ENCODE assay signal across 23 mouse cellular contexts in genomic region chr13:30841306-30841705, GRCm38 (mm10).
DNase-seq lines count a peak whose midpoint lies in the region; ATAC-seq and TF ChIP-seq lines count a peak whose summit lies in the region.
"Had no signal": no experiment of that assay in that cellular context is flagged by ENCODE, and none has a peak within 500 bp of the region (broad histone marks: within the 10 kb centered on the region; RNA-seq: fewer than 3 reads in every experiment).

No protein-coding gene starts in this region.

- no peak overlapping the region for H3K4me3 ChIP-seq in lung, embryonic 14.5 days (ENCODE audit: low read depth, low read length)
- no peak overlapping the region for H3K4me3 ChIP-seq in lung, embryonic 16.5 days (ENCODE audit: low read length)
- no peak overlapping the region for H3K4me3 ChIP-seq in lung, adult 2 months (replicated peaks; ENCODE audit: extremely low read depth, low read depth, low read length)
- H3K4me3 ChIP-seq: embryonic facial prominence, embryonic 13.5 days; embryonic facial prominence, embryonic 15.5 days; erythroblast, embryonic 14.5 days; forebrain, embryonic 10.5 days; forebrain, embryonic 12.5 days had no signal

- peak; percentile 62; the same call in 1 of the 2 replicates for ATAC-seq in lung, embryonic 14.5 days (ENCODE audit: insufficient read depth)
- ATAC-seq in lung, embryonic 16.5 days (ENCODE audit: low read depth), result 0 out of 2 replicates have a peak, but pooled peaks have one; percentile 52
- ATAC-seq: forebrain, embryonic 14.5 days had no signal

- H3K9ac ChIP-seq in lung, embryonic 14.5 days, result no peak overlapping the region
- H3K9ac ChIP-seq in lung, embryonic 16.5 days (ENCODE audit: low read length), result no peak overlapping the region
- H3K9ac ChIP-seq: embryonic facial prominence, embryonic 13.5 days; embryonic facial prominence, embryonic 15.5 days; forebrain, embryonic 12.5 days had no signal

- 42% methylated on average over 4 of the region's 4 CpGs for WGBS in lung, embryonic 14.5 days
- WGBS in lung, embryonic 16.5 days, result 46% methylated on average over 4 of the region's 4 CpGs
- 66% methylated on average over 4 of the region's 4 CpGs for WGBS in lung, adult 2 months

- H3K4me2 ChIP-seq in lung, embryonic 14.5 days, result no peak overlapping the region
- no peak overlapping the region for H3K4me2 ChIP-seq in lung, embryonic 16.5 days (ENCODE audit: low read depth, low read length)
- H3K4me2 ChIP-seq: embryonic facial prominence, embryonic 13.5 days; embryonic facial prominence, embryonic 15.5 days; forebrain, embryonic 12.5 days had no signal

- DNase-seq in lung, embryonic 14.5 days, result peak; percentile 44
- DNase-seq in lung, postnatal 25 days (ENCODE audit: low spot score), result no peak
- no peak for DNase-seq in lung, adult 2 months
- peak; percentile 19 for DNase-seq in lung, postnatal 10 days
- DNase-seq in lung, postnatal 4 days, result no peak
- DNase-seq in neural tube, embryonic 10.5 days (ENCODE audit: extremely low spot score, low spot score), result no peak
- DNase-seq: adrenal gland, adult 2 months; adrenal gland, postnatal 10 days; adrenal gland, postnatal 25 days; cerebellum, adult 11 months; cerebellum, adult 18-20 months; cerebellum, adult 8-10 months; cerebellum, adult 9-11 months; cerebellum, postnatal 14 days; cerebellum, postnatal 36 days; embryo, embryonic 11 days had no signal

- no peak overlapping the region for H3K27ac ChIP-seq in lung, embryonic 14.5 days (ENCODE audit: low read depth)
- H3K27ac ChIP-seq in lung, embryonic 16.5 days (ENCODE audit: low read length), result no peak overlapping the region
- H3K27ac ChIP-seq: embryonic facial prominence, embryonic 13.5 days; embryonic facial prominence, embryonic 15.5 days; forebrain, embryonic 10.5 days; forebrain, embryonic 12.5 days had no signal

- no peak for TF ChIP-seq POLR2A in lung, adult 2 months (IDR thresholded peaks at IDR 0.05; ENCODE audit: borderline replicate concordance, extremely low read depth, low read depth, low read length)

- peaks cover 2% of the 10 kb centered on the region; the same call in 1 of the 2 replicates for H3K36me3 ChIP-seq in lung, embryonic 14.5 days (ENCODE audit: insufficient read depth)
- H3K36me3 ChIP-seq in lung, embryonic 16.5 days (ENCODE audit: control insufficient read depth, insufficient read depth, low read length), result no peaks in the 10 kb centered on the region

- H3K4me1 ChIP-seq in lung, embryonic 14.5 days (ENCODE audit: insufficient read depth), result no peaks in the 10 kb centered on the region
- peaks cover 4% of the 10 kb centered on the region; the same call in 1 of the 2 replicates for H3K4me1 ChIP-seq in lung, embryonic 16.5 days (replicated peaks; ENCODE audit: control insufficient read depth, insufficient read depth, low read length)
- no peaks in the 10 kb centered on the region for H3K4me1 ChIP-seq in lung, adult 2 months (ENCODE audit: control insufficient read depth, insufficient read depth, low read length)
- H3K4me1 ChIP-seq: embryonic facial prominence, embryonic 13.5 days; embryonic facial prominence, embryonic 15.5 days; forebrain, embryonic 10.5 days; forebrain, embryonic 12.5 days had no signal

- H3K27me3 ChIP-seq in lung, embryonic 14.5 days (ENCODE audit: insufficient read depth, low read length), result no peaks in the 10 kb centered on the region
- H3K27me3 ChIP-seq in lung, embryonic 16.5 days (ENCODE audit: control insufficient read depth, insufficient read depth, low read depth, low read length), result no peaks in the 10 kb centered on the region
- H3K27me3 ChIP-seq: embryonic facial prominence, embryonic 13.5 days; embryonic facial prominence, embryonic 15.5 days; forebrain, embryonic 12.5 days had no signal

- no peaks in the 10 kb centered on the region for H3K9me3 ChIP-seq in lung, embryonic 14.5 days (ENCODE audit: low read depth, low read length)
- H3K9me3 ChIP-seq in lung, embryonic 16.5 days (ENCODE audit: control insufficient read depth, low read length), result no peaks in the 10 kb centered on the region
- H3K9me3 ChIP-seq: embryonic facial prominence, embryonic 13.5 days; embryonic facial prominence, embryonic 15.5 days; forebrain, embryonic 10.5 days; forebrain, embryonic 12.5 days had no signal

- TF ChIP-seq CTCF in lung, embryonic 14.5 days (IDR thresholded peaks at IDR 0.05; ENCODE audit: low read depth), result no peak
- no peak for TF ChIP-seq CTCF in lung, adult 2 months (IDR thresholded peaks at IDR 0.05; ENCODE audit: insufficient read depth, low read length)

Comparison
In these comparisons a context has a peak if more than half of its experiments do, and no peak if none do; other contexts are left out.
1. DNase-seq: peak in lung, embryonic 14.5 days (single experiment) and lung, postnatal 10 days (single experiment); none in lung, postnatal 25 days (single experiment), lung, adult 2 months (single experiment), lung, postnatal 4 days (0 of 2) and neural tube, embryonic 10.5 days (single experiment).